Mouse (Mus musculus) thymus, postnatal 36 days (tissue): ENCODE results near the gene Gpank1.

Source experiments
- DNase-seq, 2 experiments: peaks; one replicate each; pipeline ENCODE4 v3.0.0; 2022; ENCODE audit warnings: mixed read lengths in 2 of 2

The Gpank1 gene

GRCm38 (mm10) chr17:35132174-35132560, 10.9 kb downstream of the Gpank1 start:
- no peak for DNase-seq

GRCm38 (mm10) chr17:35133517-35133916, 12.3 kb downstream of the Gpank1 start:
- no peak for DNase-seq

GRCm38 (mm10) chr17:35134801-35135590, 13.7 kb downstream of the Gpank1 start, which contains the start of gene Bag6:
TSS of gene Bag6 (plus strand) at chr17:35135178.
- peak; percentile 93 to 94 for DNase-seq

GRCm38 (mm10) chr17:35135591-35136320, 14.5 kb downstream of the Gpank1 start:
- no peak for DNase-seq

- no peak for DNase-seq
These were observed 18.0 kb downstream of the Gpank1 start for GRCm38 (mm10) chr17:35139269-35139668.

- no peak for DNase-seq
These were observed 19.3 kb downstream of the Gpank1 start for GRCm38 (mm10) chr17:35140490-35140996.

- DNase-seq, result no peak
These were observed 20.7 kb downstream of the Gpank1 start for GRCm38 (mm10) chr17:35141971-35142370.

- DNase-seq, result no peak
These were observed 24.9 kb downstream of the Gpank1 start for GRCm38 (mm10) chr17:35146139-35146538.

GRCm38 (mm10) chr17:35147348-35147747, 26.1 kb downstream of the Gpank1 start:
- peak in 1 of 2 experiments; percentile 3 for DNase-seq

GRCm38 (mm10) chr17:35147922-35148639, 26.8 kb downstream of the Gpank1 start:
- DNase-seq, result no peak

- no peak for DNase-seq
These were observed 30.9 kb downstream of the Gpank1 start for GRCm38 (mm10) chr17:35152121-35152520.

- DNase-seq, result peak in 1 of 2 experiments; percentile 5
These were observed 31.8 kb downstream of the Gpank1 start for GRCm38 (mm10) chr17:35153077-35153476.

GRCm38 (mm10) chr17:35153931-35154330, 32.7 kb downstream of the Gpank1 start:
- peak in 1 of 2 experiments; percentile 4 for DNase-seq

GRCm38 (mm10) chr17:35154616-35155015, 33.4 kb downstream of the Gpank1 start:
- peak in 1 of 2 experiments; percentile 23 for DNase-seq

GRCm38 (mm10) chr17:35155451-35155850, 34.2 kb downstream of the Gpank1 start:
- peak in 1 of 2 experiments; percentile 17 for DNase-seq

GRCm38 (mm10) chr17:35156461-35157200, 35.4 kb downstream of the Gpank1 start:
- no peak for DNase-seq

GRCm38 (mm10) chr17:35157254-35157653, 36.0 kb downstream of the Gpank1 start:
- no peak for DNase-seq

GRCm38 (mm10) chr17:35157661-35158175, 36.5 kb downstream of the Gpank1 start:
- no peak for DNase-seq

- DNase-seq, result no peak
These were observed 37.8 kb downstream of the Gpank1 start for GRCm38 (mm10) chr17:35158850-35159593.

GRCm38 (mm10) chr17:35159638-35160037, 38.4 kb downstream of the Gpank1 start:
- DNase-seq, result no peak

- no peak for DNase-seq
These were observed 40.2 kb downstream of the Gpank1 start for GRCm38 (mm10) chr17:35161421-35161820.
